Mouse (Mus musculus): Measurements from ENCODE around the gene Lias. TPM values are rescaled to one million over a fixed set of nuclear protein-coding genes. Genes with fewer than 3 reads are reported as not detected.

The Lias gene
- total and polyA plus RNA-seq, 3 experiments: 47.1 to 55.3 TPM; not detected in 1

GRCm38 (mm10) chr5:65415653-65416458 lies 24.6 kb downstream of the Lias start (continued):
- no peak for TF ChIP-seq ELF1 (IDR thresholded peaks at IDR 0.05; ENCODE audit: low read depth, low read length)
- TF ChIP-seq POLR2A (IDR thresholded peaks at IDR 0.05; ENCODE audit: control insufficient read depth in 1 of 2, insufficient read depth in 1 of 2, low read depth in 1 of 2, low read length in 2 of 2, poor library complexity in 1 of 2): 0 out of 4 replicates have a peak, but pooled peaks have one; percentile 14 to 35
- no peak for TF ChIP-seq UBTF (IDR thresholded peaks at IDR 0.05; ENCODE audit: borderline replicate concordance, insufficient read depth, low read depth, low read length)
- no peak for TF ChIP-seq NRF1 (IDR thresholded peaks at IDR 0.05; ENCODE audit: insufficient read depth, low read depth, low read length, poor library complexity, severe bottlenecking)
- TF ChIP-seq POLR2AphosphoS5 (IDR thresholded peaks at IDR 0.05; ENCODE audit: borderline replicate concordance, low read depth, low read length): no peak
- no peak for TF ChIP-seq TCF12 (IDR thresholded peaks at IDR 0.05; ENCODE audit: low read depth, low read length)
- no peak for TF ChIP-seq POLR2AphosphoS2 (IDR thresholded peaks at IDR 0.05; ENCODE audit: low read length)
- TF ChIP-seq SMC3 (IDR thresholded peaks at IDR 0.05; ENCODE audit: low read depth, low read length): peak; percentile 25; the same call in 1 of the 2 replicates
- TF ChIP-seq BHLHE40 (IDR thresholded peaks at IDR 0.05; ENCODE audit: borderline replicate concordance, low read depth, low read length): no peak

DNA sequence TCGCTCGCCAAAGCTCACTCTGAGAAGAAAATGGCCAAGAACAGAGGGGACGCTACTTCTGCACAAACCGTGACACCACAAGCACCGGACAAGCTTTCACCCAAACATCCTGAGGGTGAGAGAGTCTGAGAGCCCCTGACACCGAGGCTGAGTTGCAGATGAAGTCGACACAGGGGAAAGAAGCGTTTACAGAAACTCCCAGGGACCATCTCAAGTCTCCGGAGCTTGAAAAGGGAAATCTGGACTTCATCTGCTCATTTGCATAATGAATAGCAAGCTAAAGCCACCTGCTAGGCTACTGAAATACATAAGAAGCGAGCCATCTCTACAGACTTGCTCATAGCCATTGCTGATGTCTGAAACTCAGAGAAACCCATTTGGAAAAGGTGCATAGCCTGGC lies 27.8 kb downstream of the Lias start:
- Histone ChIP-seq H3K79me2 (ENCODE audit: control insufficient read depth, insufficient read depth, low read length, poor library complexity) (no peaks in the 10 kb centered on the region), H3K27ac (ENCODE audit: control insufficient read depth, low read depth, low read length) (no peak overlapping the region), H3K4me1 (ENCODE audit: control insufficient read depth in 1 of 2, insufficient read depth in 2 of 2, low read length in 2 of 2) (peaks cover 0 to 12% of the 10 kb centered on the region in 2 experiments; a peak in 2 of 4 replicates), H3K9ac (ENCODE audit: control insufficient read depth, low read depth, low read length, poor library complexity, severe bottlenecking) (no peak overlapping the region), H3K27me3 (ENCODE audit: control insufficient read depth in 1 of 2, insufficient read depth in 2 of 2, low read length in 2 of 2) (no peaks in the 10 kb centered on the region), H3K4me3 (ENCODE audit: control insufficient read depth in 1 of 2, insufficient read depth in 1 of 2, low read depth in 2 of 2, low read length in 2 of 2) (no peak overlapping the region), H3K36me3 (ENCODE audit: control insufficient read depth in 1 of 2, insufficient read depth in 2 of 2, low read length in 2 of 2) (peaks cover 0 to 13% of the 10 kb centered on the region in 2 experiments; a peak in 2 of 4 replicates), H3K9me3 (replicated peaks; ENCODE audit: insufficient read depth, low read length) (no peaks in the 10 kb centered on the region)
- TF ChIP-seq POLR2AphosphoS2 (IDR thresholded peaks at IDR 0.05; ENCODE audit: low read length): no peak
- no peak for TF ChIP-seq ETS1 (IDR thresholded peaks at IDR 0.05; ENCODE audit: low read depth, low read length)
- no peak for TF ChIP-seq TAL1 (IDR thresholded peaks at IDR 0.05; ENCODE audit: low read length)
- no peak for TF ChIP-seq CTCF (IDR thresholded peaks at IDR 0.05 in 2 of 3, conservative IDR thresholded peaks at IDR 0.05 in 1 of 3; ENCODE audit: control insufficient read depth in 1 of 3, insufficient read depth in 1 of 3, low read depth in 2 of 3, low read length in 3 of 3, poor library complexity in 1 of 3, severe bottlenecking in 1 of 3)
- no peak for DNase-seq (ENCODE audit: low read depth, low spot score)

DNA sequence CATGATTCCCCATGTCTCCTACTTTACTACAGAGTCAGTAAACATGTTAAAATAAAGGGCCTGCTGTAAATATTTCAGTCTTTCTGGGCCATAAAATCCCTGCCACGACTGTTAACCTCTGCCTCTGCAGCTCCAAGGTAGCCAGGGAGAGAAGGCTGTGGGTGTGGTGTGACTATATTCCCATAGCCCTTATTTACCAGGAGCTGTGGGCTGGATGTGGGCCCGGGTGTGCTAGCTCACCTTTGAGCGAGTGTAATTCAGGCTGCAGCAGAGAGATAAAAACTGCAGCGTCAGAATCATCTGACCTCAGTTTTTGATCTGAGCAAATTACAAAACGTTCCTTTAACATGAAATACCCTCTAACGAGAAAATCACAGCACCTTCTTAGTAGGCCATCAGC lies 29.5 kb downstream of the Lias start:
- H3K4me1 ChIP-seq (ENCODE audit: control insufficient read depth in 1 of 2, insufficient read depth in 2 of 2, low read length in 2 of 2): peaks cover 0 to 10% of the 10 kb centered on the region in 2 experiments; a peak in 2 of 4 replicates
- no peaks in the 10 kb centered on the region for H3K79me2 ChIP-seq (ENCODE audit: control insufficient read depth, insufficient read depth, low read length, poor library complexity)
- peaks cover 0 to 11% of the 10 kb centered on the region in 2 experiments; a peak in 2 of 4 replicates for H3K36me3 ChIP-seq (ENCODE audit: control insufficient read depth in 1 of 2, insufficient read depth in 2 of 2, low read length in 2 of 2)
- H3K27me3 ChIP-seq (ENCODE audit: control insufficient read depth in 1 of 2, insufficient read depth in 2 of 2, low read length in 2 of 2): no peaks in the 10 kb centered on the region
- H3K27ac ChIP-seq (ENCODE audit: control insufficient read depth, low read depth, low read length): no peak overlapping the region
- no peak for DNase-seq (ENCODE audit: low read depth, low spot score)
- H3K9ac ChIP-seq (ENCODE audit: control insufficient read depth, low read depth, low read length, poor library complexity, severe bottlenecking): no peak overlapping the region
- H3K4me3 ChIP-seq (ENCODE audit: control insufficient read depth in 1 of 2, insufficient read depth in 1 of 2, low read depth in 2 of 2, low read length in 2 of 2): no peak overlapping the region
- H3K9me3 ChIP-seq (replicated peaks; ENCODE audit: insufficient read depth, low read length): no peaks in the 10 kb centered on the region
- TF ChIP-seq POLR2AphosphoS2 (IDR thresholded peaks at IDR 0.05; ENCODE audit: low read length) (no peak), POLR2AphosphoS5 (IDR thresholded peaks at IDR 0.05; ENCODE audit: borderline replicate concordance, low read depth, low read length) (no peak), POLR2A (IDR thresholded peaks at IDR 0.05; ENCODE audit: control insufficient read depth in 1 of 2, insufficient read depth in 1 of 2, low read depth in 1 of 2, low read length in 2 of 2, poor library complexity in 1 of 2) (no peak), MAX (IDR thresholded peaks at IDR 0.05; ENCODE audit: low read length) (no peak), ZKSCAN1 (IDR thresholded peaks at IDR 0.05; ENCODE audit: low read depth, low read length) (no peak), TCF12 (IDR thresholded peaks at IDR 0.05; ENCODE audit: low read depth, low read length) (no peak), NRF1 (IDR thresholded peaks at IDR 0.05; ENCODE audit: insufficient read depth, low read depth, low read length, poor library complexity, severe bottlenecking) (no peak), CHD2 (IDR thresholded peaks at IDR 0.05; ENCODE audit: low read length) (no peak), CHD1 (IDR thresholded peaks at IDR 0.05; ENCODE audit: low read depth, low read length) (no peak), MAZ (IDR thresholded peaks at IDR 0.05; ENCODE audit: low read depth, low read length) (no peak), E2F4 (IDR thresholded peaks at IDR 0.05; ENCODE audit: borderline replicate concordance, low read depth, low read length) (no peak), MXI1 (IDR thresholded peaks at IDR 0.05; ENCODE audit: low read depth, low read length) (no peak), TAL1 (IDR thresholded peaks at IDR 0.05; ENCODE audit: low read length) (no peak), SMC3 (IDR thresholded peaks at IDR 0.05; ENCODE audit: low read depth, low read length) (no peak)

All from MEL (cell line).